Mouse (Mus musculus) liver, adult 2 months (tissue): Measurements from ENCODE around the gene Clip4. TPM values are rescaled to one million over a fixed set of nuclear protein-coding genes. Genes with fewer than 3 reads are reported as not detected.
A peak's percentile ranks its signal among the peaks of the same experiment; 100 is the strongest.

Source experiments
- DNase-seq: peaks from one replicate; pipeline ENCODE4 v3.0.0-alpha.2; 2011; ENCODE audit warnings: low read depth, low spot score; ENCODE audit errors: extremely low read depth
- H3K27ac ChIP-seq: fragments of 200-500 bp; replicated peaks from 2 replicates; pipeline ENCODE4 v1.5.1; 2012; ENCODE audit warnings: low read depth, mild to moderate bottlenecking, control low read depth, inconsistent platforms, low read length; ENCODE audit not compliant: insufficient read depth
- H3K27me3 ChIP-seq: fragments of 200-500 bp; 2 replicates; pipeline ENCODE4 v1.6.1; 2012; ENCODE audit warnings: mild to moderate bottlenecking, moderate library complexity, low read length, inconsistent platforms; ENCODE audit not compliant: control insufficient read depth, insufficient read depth
- H3K36me3 ChIP-seq: fragments of 200-500 bp; 2 replicates; pipeline ENCODE4 v1.6.1; 2012; ENCODE audit warnings: low read length, inconsistent platforms; ENCODE audit not compliant: control insufficient read depth, insufficient read depth
- H3K4me1 ChIP-seq: fragments of 200-500 bp; 2 replicates; pipeline ENCODE4 v1.6.1; 2011; ENCODE audit warnings: low read length; ENCODE audit not compliant: control insufficient read depth, insufficient read depth
- H3K4me3 ChIP-seq: fragments of 200-500 bp; 2 replicates; pipeline ENCODE4 v1.5.1; 2011; ENCODE audit warnings: low read depth, mild to moderate bottlenecking, control low read depth, low read length, moderate library complexity; ENCODE audit not compliant: insufficient read depth
- H3K79me2 ChIP-seq: fragments of 200-500 bp; 2 replicates; pipeline ENCODE4 v1.6.1; 2012; ENCODE audit warnings: inconsistent platforms, mild to moderate bottlenecking, low read length, moderate library complexity; ENCODE audit not compliant: control insufficient read depth, insufficient read depth
- H3K9ac ChIP-seq: fragments of 200-500 bp; 2 replicates; pipeline ENCODE4 v1.6.1; 2012; ENCODE audit warnings: low read depth, mild to moderate bottlenecking, control low read depth, inconsistent platforms, low read length
- CTCF ChIP-seq: fragments of 200-500 bp; IDR thresholded peaks from 2 replicates; pipeline ENCODE4 v1.5.1; 2011; ENCODE audit warnings: low read depth, low read length, control low read depth
- POLR2A ChIP-seq: fragments of 200-500 bp; IDR thresholded peaks from 2 replicates; pipeline ENCODE4 v1.6.1; 2011; ENCODE audit warnings: low read length, control low read depth; ENCODE audit not compliant: insufficient read depth; ENCODE audit errors: extremely low read depth
- WGBS: fragments of 180-500 bp; shearing (Covaris S2); methylation state at CpG from one replicate; pipeline ENCODE4 v1.1.7; 2018; 5-methylcytosine and 5-hydroxymethylcytosine counted together
- polyA plus RNA-seq: library from polyadenylated mRNA; depleted of rRNA; stranded (reverse); fragments of >200 nt; gene quantifications from 2 replicates; pipeline ENCODE4 v1.2.3, GENCODE M21; 2012
- total RNA-seq: library from RNA; depleted of rRNA; stranded (reverse); fragments of >200 nt; gene quantifications from 2 replicates; pipeline ENCODE4 v1.2.3, GENCODE M21; 2014

The Clip4 gene
- total and polyA plus RNA-seq, 2 experiments = 0.28 to 0.31 TPM

DNA sequence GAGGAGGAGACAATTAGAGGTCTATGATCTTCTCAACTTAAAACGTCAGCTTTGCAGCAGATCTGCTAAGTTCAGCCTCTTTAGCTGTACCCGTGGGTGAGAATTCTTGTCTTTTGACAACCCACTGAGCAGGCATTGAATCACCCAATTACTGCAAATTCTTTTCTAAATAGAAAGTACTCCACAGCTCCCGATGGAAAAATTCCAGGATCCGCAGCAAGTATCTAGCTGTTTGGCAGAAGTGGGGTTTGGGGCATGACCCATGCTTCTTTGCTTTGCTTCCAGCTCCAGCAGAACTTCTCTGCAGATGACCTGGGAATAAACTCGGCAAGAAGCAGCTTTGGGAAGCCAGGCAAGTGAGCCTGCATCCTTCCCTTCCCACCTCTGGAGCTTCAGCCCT lies 25.3 kb upstream of the Clip4 start:
- no peak overlapping the region for H3K9ac ChIP-seq
- no peaks in the 10 kb centered on the region for H3K36me3 ChIP-seq
- 48% methylated on average over 5 of the region's 5 CpGs for WGBS
- no peak overlapping the region for H3K27ac ChIP-seq
- DNase-seq = peak; percentile 31
- H3K79me2 ChIP-seq = no peaks in the 10 kb centered on the region
- no peaks in the 10 kb centered on the region for H3K4me1 ChIP-seq
- H3K4me3 ChIP-seq = no peak overlapping the region
- no peaks in the 10 kb centered on the region for H3K27me3 ChIP-seq
- no peak for TF ChIP-seq POLR2A

DNA sequence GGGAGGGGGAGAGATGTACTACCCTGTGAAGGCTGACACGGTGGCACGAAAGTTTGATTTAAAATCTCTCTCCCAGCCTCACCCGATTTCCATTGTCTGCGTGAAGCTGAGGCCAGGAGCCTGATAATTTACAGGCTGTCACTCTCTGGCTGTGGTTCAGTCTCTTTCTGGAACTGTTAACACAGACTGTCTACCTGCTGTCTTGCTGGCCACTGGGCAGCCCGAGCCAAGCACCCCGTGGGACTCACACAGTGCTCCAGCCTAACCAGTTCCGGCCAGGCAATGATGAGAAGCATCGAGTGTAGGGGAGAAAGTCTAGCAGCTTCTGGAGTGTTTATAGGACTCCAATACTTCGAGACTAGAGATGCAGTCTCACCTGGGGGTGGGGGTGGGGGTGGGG lies 22.2 kb upstream of the Clip4 start:
- 81% methylated on average over 9 of the region's 9 CpGs for WGBS
- TF ChIP-seq CTCF (no peak), POLR2A (no peak)
- Histone ChIP-seq H3K27ac (no peak overlapping the region), H3K9ac (no peak overlapping the region), H3K79me2 (no peaks in the 10 kb centered on the region), H3K4me1 (no peaks in the 10 kb centered on the region), H3K4me3 (no peak overlapping the region), H3K27me3 (no peaks in the 10 kb centered on the region), H3K36me3 (no peaks in the 10 kb centered on the region)
- no peak for DNase-seq

DNA sequence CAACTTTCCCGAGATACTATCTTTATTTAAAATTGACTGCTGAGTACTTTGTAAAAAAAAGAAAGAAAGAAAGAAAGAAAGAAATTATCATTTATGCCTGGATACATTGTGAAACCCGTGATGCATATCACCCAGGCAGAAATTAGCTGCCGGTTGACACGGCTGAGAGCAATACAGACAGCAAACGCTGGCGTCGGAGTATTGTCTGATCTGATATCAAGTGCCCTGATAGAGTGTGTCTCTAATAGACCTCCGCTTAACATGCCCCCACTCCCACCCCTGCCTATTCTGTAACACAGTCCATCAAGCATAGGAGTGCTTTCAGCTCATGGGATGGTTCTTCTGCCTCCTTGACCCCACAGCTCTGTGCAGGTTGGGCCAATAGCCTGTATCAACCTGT lies 20.7 kb upstream of the Clip4 start:
- no peak overlapping the region for H3K9ac ChIP-seq
- H3K27ac ChIP-seq = no peak overlapping the region
- no peaks in the 10 kb centered on the region for H3K36me3 ChIP-seq
- no peaks in the 10 kb centered on the region for H3K4me1 ChIP-seq
- TF ChIP-seq POLR2A (no peak), CTCF (no peak)
- H3K4me3 ChIP-seq = no peak overlapping the region
- WGBS = 89% methylated on average over 8 of the region's 8 CpGs
- no peaks in the 10 kb centered on the region for H3K27me3 ChIP-seq
- H3K79me2 ChIP-seq = no peaks in the 10 kb centered on the region
- DNase-seq = no peak

DNA sequence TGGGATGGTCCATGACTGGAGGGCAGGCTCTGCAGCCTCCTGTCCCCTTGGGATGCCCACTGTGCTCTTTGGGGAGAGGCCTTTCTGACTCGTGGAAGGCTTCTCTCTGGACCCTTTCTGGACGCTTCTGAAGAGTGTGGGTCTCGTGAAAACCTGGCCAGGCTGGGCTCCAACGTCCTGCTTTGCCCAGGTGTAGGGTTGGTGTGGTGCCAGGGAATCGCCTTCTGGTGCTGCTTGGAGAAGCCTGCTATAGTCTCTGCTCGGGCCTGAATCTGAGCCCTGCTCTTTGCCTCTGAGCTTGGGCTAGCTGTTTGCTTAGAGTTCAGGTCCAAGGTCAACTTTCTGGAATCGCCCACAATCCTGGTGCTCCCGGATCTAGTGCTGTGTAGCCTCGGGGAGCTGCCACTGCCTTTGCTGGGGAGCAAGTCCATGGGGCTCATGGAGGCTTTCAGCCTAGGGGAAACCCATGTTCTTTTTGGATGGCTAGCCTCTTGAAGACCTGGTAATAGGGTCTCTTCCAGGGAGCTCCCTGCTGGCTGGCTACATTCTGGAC lies 18.6 kb upstream of the Clip4 start:
- Histone ChIP-seq H3K4me3 (no peak overlapping the region), H3K4me1 (no peaks in the 10 kb centered on the region), H3K9ac (no peak overlapping the region), H3K36me3 (no peaks in the 10 kb centered on the region), H3K79me2 (no peaks in the 10 kb centered on the region), H3K27me3 (no peaks in the 10 kb centered on the region), H3K27ac (no peak overlapping the region)
- 35% methylated on average over 9 of the region's 9 CpGs for WGBS
- TF ChIP-seq POLR2A (no peak), CTCF (no peak)
- peak; percentile 16 for DNase-seq

DNA sequence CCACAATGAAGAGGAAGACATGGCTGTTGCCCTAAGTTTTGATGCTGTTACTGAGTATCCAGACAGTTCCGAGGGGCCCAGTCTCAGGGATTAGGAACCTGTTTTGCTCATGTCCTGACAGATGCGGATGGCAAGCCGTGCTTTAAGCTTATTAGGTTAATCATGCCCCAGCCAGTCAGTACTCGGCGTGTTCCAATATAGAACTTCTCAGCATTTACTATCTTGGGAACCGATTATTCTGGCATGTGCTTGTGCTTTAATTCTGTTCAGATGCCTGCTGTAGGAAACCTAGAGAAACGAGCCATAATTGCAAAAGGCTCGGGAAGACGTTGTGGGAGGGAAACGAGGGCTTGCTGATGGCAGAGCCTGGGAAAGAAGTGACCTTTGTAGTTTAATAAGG lies 15.4 kb upstream of the Clip4 start, which contains the start of gene Pcare:
TSS of gene Pcare (minus strand) at position 64 of the 400 bp plus-strand sequence.
- Histone ChIP-seq H3K9ac (no peak within 1 kb of the TSS), H3K27ac (no peak within 1 kb of the TSS), H3K36me3 (no peaks in the 10 kb centered on the region), H3K27me3 (no peaks in the 10 kb centered on the region), H3K4me1 (no peaks in the 10 kb centered on the region), H3K4me3 (no peak within 1 kb of the TSS), H3K79me2 (no peaks in the 10 kb centered on the region)
- no peak for TF ChIP-seq CTCF
- no peak for TF ChIP-seq POLR2A
- 81% methylated on average over 10 of the region's 10 CpGs for WGBS
- no peak for DNase-seq

- no peak overlapping the region for H3K4me3 ChIP-seq
- no peaks in the 10 kb centered on the region for H3K4me1 ChIP-seq
- TF ChIP-seq POLR2A (no peak), CTCF (no peak)
- H3K9ac ChIP-seq = no peak overlapping the region
- H3K27me3 ChIP-seq = no peaks in the 10 kb centered on the region
- no peaks in the 10 kb centered on the region for H3K36me3 ChIP-seq
- no peak overlapping the region for H3K27ac ChIP-seq
- no peak for DNase-seq
- H3K79me2 ChIP-seq = no peaks in the 10 kb centered on the region
- 83% methylated on average over 7 of the region's 7 CpGs for WGBS
Observed at GRCm38 (mm10) chr17:71760536-71760935, 7.7 kb upstream of the Clip4 start.
